Mouse (Mus musculus) ovary, postnatal 36 days (tissue): ENCODE results near the gene Gm49398.

Experiments
- DNase-seq: peaks from one replicate; pipeline ENCODE4 v3.0.0; 2022; ENCODE audit warnings: low spot score, mixed read lengths

Gene Gm49398

GRCm38 (mm10) chr13:61288739-61289138, at the start of gene Gm49398:
TSS of gene Gm49398 (minus strand) at chr13:61288839.
- no peak for DNase-seq

GRCm38 (mm10) chr13:61255258-61255657, 33.4 kb downstream of the Gm49398 start, which contains the start of gene Cts8:
TSS of gene Cts8 (minus strand) at chr13:61255358.
- no peak for DNase-seq

GRCm38 (mm10) chr13:61241076-61241947, 47.3 kb downstream of the Gm49398 start:
- peak; percentile 16 for DNase-seq

GRCm38 (mm10) chr13:61203310-61203709, 85.3 kb downstream of the Gm49398 start, which contains the start of gene Cts6:
TSS of gene Cts6 (minus strand) at chr13:61203410.
- DNase-seq: no peak
